Mouse (Mus musculus) liver, embryonic 14.5 days (tissue): ENCODE results near the gene Eif5a. TPM values are rescaled to one million over a fixed set of nuclear protein-coding genes. Genes with fewer than 3 reads are reported as not detected.

Experiments
- ATAC-seq: fragments of 200-750 bp; cut with Nextera tagmentation; 2 replicates; pipeline ENCODE4 v1.8.0; 2017; ENCODE audit warnings: moderate number of reproducible peaks, mild to moderate bottlenecking, moderate library complexity; ENCODE audit not compliant: insufficient read depth
- DNase-seq, 3 experiments: peaks; one replicate each; pipeline ENCODE4 v3.0.0-alpha.2; 2012 to 2013; ENCODE audit warnings: low read depth in 3 of 3, low spot score in 3 of 3
- H3K27ac ChIP-seq: fragments of 300-500 bp; sonication (generic); 2 replicates; pipeline ENCODE4 v1.5.1; 2014; ENCODE audit warnings: moderate library complexity, mild to moderate bottlenecking, control low read depth, inconsistent platforms
- H3K27me3 ChIP-seq: fragments of 300-500 bp; sonication (generic); 2 replicates; pipeline ENCODE4 v1.6.1; 2014; ENCODE audit warnings: mild to moderate bottlenecking, low read length, moderate library complexity; ENCODE audit not compliant: control insufficient read depth, insufficient read depth
- H3K36me3 ChIP-seq: fragments of 300-500 bp; sonication (generic); replicated peaks from 2 replicates; pipeline ENCODE4 v1.6.1; 2014; ENCODE audit warnings: low read depth; ENCODE audit not compliant: control insufficient read depth, insufficient read depth
- H3K4me1 ChIP-seq, 2 experiments: fragments of 200-500 bp in 1 of 2; fragments of 300-500 bp in 1 of 2; sonication (generic) in 1 of 2; replicated peaks; 2 replicates each; pipeline ENCODE4 v1.6.1; 2012 to 2014; ENCODE audit warnings: antibody characterized with exemption in 1 of 2, inconsistent platforms in 1 of 2, low read length in 1 of 2; ENCODE audit not compliant: control insufficient read depth in 2 of 2, insufficient read depth in 2 of 2
- H3K4me2 ChIP-seq: fragments of 300-500 bp; sonication (generic); 2 replicates; pipeline ENCODE4 v1.6.1; 2014; ENCODE audit warnings: low read depth, mild to moderate bottlenecking, control low read depth, moderate library complexity
- H3K4me3 ChIP-seq, 2 experiments: fragments of 200-500 bp in 1 of 2; fragments of 300-500 bp in 1 of 2; sonication (generic) in 1 of 2; 2 replicates each; pipeline ENCODE4 v1.5.1; 2012 to 2014; ENCODE audit warnings: low read depth in 2 of 2, low read length in 2 of 2, mild to moderate bottlenecking in 2 of 2, control low read depth in 1 of 2, inconsistent platforms in 1 of 2, moderate library complexity in 1 of 2; ENCODE audit not compliant: insufficient read depth in 1 of 2
- H3K9ac ChIP-seq: fragments of 300-500 bp; sonication (generic); replicated peaks from 2 replicates; pipeline ENCODE4 v1.6.1; 2014; ENCODE audit warnings: mild to moderate bottlenecking, control low read depth, moderate library complexity
- H3K9me3 ChIP-seq: fragments of 300-500 bp; sonication (generic); 2 replicates; pipeline ENCODE4 v1.6.1; 2016; ENCODE audit warnings: low read length, mixed read lengths; ENCODE audit not compliant: control insufficient read depth
- CTCF ChIP-seq: IDR thresholded peaks from 2 replicates; pipeline ENCODE4 v1.5.1; 2016; ENCODE audit warnings: antibody characterized with exemption, low read depth, control low read depth
- EP300 ChIP-seq: IDR thresholded peaks from 2 replicates; pipeline ENCODE4 v1.6.1; 2016; ENCODE audit warnings: antibody characterized with exemption, low read depth
- WGBS: fragments of 180-500 bp; shearing (Covaris S2); extraction: QIAGEN DNeasy Blood & Tissue Kit; methylation state at CpG from one replicate; pipeline ENCODE4 v1.1.7; 2014; ENCODE audit not compliant: insufficient replicate concordance; 5-methylcytosine and 5-hydroxymethylcytosine counted together
- polyA plus RNA-seq, 2 experiments: library from polyadenylated mRNA; depleted of rRNA in 1 of 2; stranded (reverse) in 1 of 2; unstranded in 1 of 2; fragments of >200 nt; fragmentation: Nextera tagmentation in 1 of 2; extraction: Ambion mirVana in 1 of 2; gene quantifications; 2 replicates each; pipeline versions ENCODE4 v1.2.1 to v1.2.3; 2012 to 2014

Eif5a gene
- polyA plus RNA-seq, 2 experiments: 846 to 1,316 TPM

GRCm38 (mm10) chr11:69881787-69882670 lies 39.7 kb downstream of the Eif5a start:
- WGBS: 68% methylated on average over 21 of the region's 21 CpGs
- Histone ChIP-seq H3K27ac (no peak overlapping the region), H3K4me2 (peak overlapping the region; percentile 100), H3K9ac (peak overlapping the region; percentile 18; the same call in 1 of the 2 replicates), H3K27me3 (no peaks in the 10 kb centered on the region), H3K9me3 (no peaks in the 10 kb centered on the region), H3K4me3 (peak overlapping the region; percentile 59 to 64; a peak in 3 of 4 replicates), H3K4me1 (peaks cover 32 to 42% of the 10 kb centered on the region in 2 experiments), H3K36me3 (no peaks in the 10 kb centered on the region)
- TF ChIP-seq EP300 (no peak), CTCF (no peak)
- no peak for DNase-seq
- no peak for ATAC-seq

DNA sequence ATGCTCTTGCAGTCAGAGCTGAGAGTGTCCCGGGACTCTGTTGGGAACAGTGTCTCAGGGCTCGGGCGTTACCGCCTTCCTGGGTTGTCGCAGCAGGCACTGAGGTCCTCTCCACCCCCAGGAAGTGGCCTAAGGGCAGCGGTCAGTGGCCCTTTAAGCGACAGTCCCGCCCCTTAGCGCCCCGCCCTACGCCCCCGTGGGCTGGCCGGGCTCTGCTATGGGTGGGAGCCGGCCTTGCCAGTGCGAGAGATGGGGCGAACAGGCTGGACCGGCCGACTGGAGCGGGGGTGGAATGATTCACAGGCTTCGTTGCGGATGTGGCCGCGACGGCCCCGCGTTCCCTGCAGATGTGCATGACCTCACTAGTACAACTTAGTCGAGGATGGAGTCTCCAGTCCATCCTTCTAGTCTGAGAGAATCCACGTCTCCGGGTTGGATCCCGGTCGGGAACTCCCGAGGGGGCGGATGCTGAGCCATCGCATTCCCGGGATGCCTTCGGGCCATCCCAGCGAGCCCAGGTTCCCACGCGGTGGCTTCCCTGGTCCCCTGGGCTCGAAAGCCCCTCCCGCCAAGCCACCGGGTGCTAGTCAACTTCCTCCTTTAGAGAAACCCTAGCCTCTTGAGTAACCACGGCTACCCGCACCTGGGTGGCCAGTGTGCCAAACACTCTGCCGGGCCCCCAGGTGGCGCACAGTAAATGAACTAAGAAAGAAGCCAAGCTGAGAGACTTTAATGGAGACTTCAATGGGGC lies 40.7 kb downstream of the Eif5a start, which contains the start of gene Kctd11:
Gene Kctd11 (minus strand): TSS at position 554 of the 751 bp plus-strand sequence.
- DNase-seq (peak in 1 of 3 experiments; percentile 57), ATAC-seq (peak; percentile 67)
- peak within 1 kb of the TSS; percentile 67 for H3K27ac ChIP-seq
- WGBS: under 1% methylated on average over 46 of the region's 46 CpGs
- peak within 1 kb of the TSS; percentile 100 for H3K4me2 ChIP-seq
- peak within 1 kb of the TSS; percentile 70 for H3K9ac ChIP-seq
- no peaks in the 10 kb centered on the region for H3K9me3 ChIP-seq
- peak; percentile 59 for TF ChIP-seq CTCF
- no peak for TF ChIP-seq EP300
- H3K4me1 ChIP-seq: peaks cover 32 to 42% of the 10 kb centered on the region in 2 experiments
- H3K36me3 ChIP-seq: no peaks in the 10 kb centered on the region
- H3K27me3 ChIP-seq: no peaks in the 10 kb centered on the region
- peak within 1 kb of the TSS; percentile 59 to 64 for H3K4me3 ChIP-seq

DNA sequence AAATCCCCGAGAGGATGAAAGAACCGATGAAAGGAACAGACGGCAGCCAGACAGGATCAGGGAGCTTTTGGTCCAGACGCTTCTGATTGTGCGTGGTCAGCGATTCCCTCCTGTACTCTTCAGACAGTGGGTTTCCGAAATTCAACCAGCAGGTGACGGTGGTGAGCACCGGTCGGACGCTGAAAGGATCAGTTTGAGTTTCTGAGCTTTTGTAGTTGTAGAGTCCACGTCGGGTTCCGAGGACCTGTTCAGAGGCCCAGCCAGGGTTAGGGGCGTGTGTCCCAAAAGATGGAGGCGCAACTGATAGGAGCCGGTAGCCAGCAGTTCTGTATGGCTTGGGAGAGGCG lies 41.3 kb downstream of the Eif5a start:
- peak; percentile 95 for TF ChIP-seq CTCF
- no peak for TF ChIP-seq EP300
- no peaks in the 10 kb centered on the region for H3K36me3 ChIP-seq
- peak overlapping the region; percentile 59 to 64 for H3K4me3 ChIP-seq
- ATAC-seq: peak; percentile 39
- peak overlapping the region; percentile 70 for H3K9ac ChIP-seq
- H3K27me3 ChIP-seq: no peaks in the 10 kb centered on the region
- peak in 2 of 3 experiments; percentile 55 to 72 for DNase-seq
- 1% methylated on average over 18 of the region's 18 CpGs for WGBS
- peaks cover 37 to 45% of the 10 kb centered on the region in 2 experiments for H3K4me1 ChIP-seq
- peak overlapping the region; percentile 100 for H3K4me2 ChIP-seq
- no peaks in the 10 kb centered on the region for H3K9me3 ChIP-seq
- H3K27ac ChIP-seq: peak overlapping the region; percentile 67

DNA sequence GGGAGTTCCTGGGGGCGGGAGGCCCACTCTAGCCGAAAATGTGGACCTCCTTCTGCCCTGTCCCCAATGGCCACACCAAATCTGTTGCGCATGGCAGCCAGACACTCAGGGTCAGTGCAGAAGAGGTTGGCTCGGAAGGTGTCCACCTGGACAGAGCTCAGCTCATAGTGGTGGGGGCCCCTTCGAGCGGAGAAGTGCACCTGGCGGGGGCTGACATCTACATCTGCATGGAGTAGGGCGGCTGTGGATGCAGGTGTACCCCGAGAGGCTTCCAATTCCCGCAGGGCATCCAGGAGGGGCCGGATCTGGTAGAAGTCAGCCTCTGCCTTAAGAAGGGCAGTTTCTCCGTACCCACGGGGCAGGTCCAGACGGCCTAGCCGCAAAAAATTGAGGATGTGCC lies 42.0 kb downstream of the Eif5a start:
- WGBS: 74% methylated on average over 15 of the region's 15 CpGs
- no peak for TF ChIP-seq CTCF
- no peak for TF ChIP-seq EP300
- DNase-seq (no peak), ATAC-seq (no peak)
- H3K9ac ChIP-seq: 0 out of 2 replicates have a peak overlapping the region, but pooled peaks have one; percentile 7
- H3K27me3 ChIP-seq: no peaks in the 10 kb centered on the region
- peak overlapping the region; percentile 100 for H3K4me2 ChIP-seq
- H3K27ac ChIP-seq: peak overlapping the region; percentile 72
- H3K9me3 ChIP-seq: no peaks in the 10 kb centered on the region
- H3K36me3 ChIP-seq: no peaks in the 10 kb centered on the region
- H3K4me1 ChIP-seq: peaks cover 41 to 52% of the 10 kb centered on the region in 2 experiments
- peak overlapping the region in 1 of 2 experiments; percentile 64; a peak in 2 of 4 replicates for H3K4me3 ChIP-seq

DNA sequence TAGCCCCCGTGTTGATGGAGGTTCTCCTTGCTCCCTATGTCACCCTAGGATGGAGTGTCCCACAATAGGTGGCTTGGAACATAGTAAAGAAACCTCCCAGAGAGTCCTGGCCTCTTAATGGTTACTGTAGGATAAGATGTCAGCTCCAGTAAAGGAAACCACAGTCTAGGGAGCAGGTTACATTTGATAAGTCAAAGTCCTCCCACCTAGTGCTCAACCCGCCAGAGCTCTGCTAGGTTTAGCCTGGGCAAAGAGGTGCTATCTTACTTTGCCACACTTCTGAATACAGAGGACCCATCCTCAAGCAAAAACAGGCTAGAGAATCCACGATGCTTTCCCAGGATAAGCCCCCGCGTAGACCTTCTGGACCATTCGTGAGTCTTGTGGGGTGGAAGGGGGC lies 42.8 kb downstream of the Eif5a start:
- H3K4me1 ChIP-seq: peaks cover 43 to 55% of the 10 kb centered on the region in 2 experiments
- H3K4me2 ChIP-seq: peak overlapping the region; percentile 100
- TF ChIP-seq EP300 (peak; percentile 52; the same call in 1 of the 2 replicates), CTCF (no peak)
- no peaks in the 10 kb centered on the region for H3K9me3 ChIP-seq
- H3K27ac ChIP-seq: peak overlapping the region; percentile 72
- no peak overlapping the region; a peak in 1 of 4 replicates for H3K4me3 ChIP-seq
- peak overlapping the region; percentile 31 for H3K9ac ChIP-seq
- DNase-seq: no peak
- peak; percentile 72 for ATAC-seq
- no peaks in the 10 kb centered on the region for H3K36me3 ChIP-seq
- 14% methylated on average over 6 of the region's 6 CpGs for WGBS
- H3K27me3 ChIP-seq: no peaks in the 10 kb centered on the region
